Mouse (Mus musculus) CD4-positive, CD25-positive, alpha-beta regulatory T cell, adult 2 months (primary cell): ENCODE data around the gene Patl1.
"Not testable (repeated sequence)": the region's sequence is repeated elsewhere in the genome, so short reads cannot be mapped to it uniquely, and the experiment has no call there.

Experiments
- DNase-seq: peaks from one replicate; pipeline ENCODE4 v3.0.0-alpha.2; 2012; ENCODE audit warnings: low read depth, low spot score

Patl1 gene

DNA sequence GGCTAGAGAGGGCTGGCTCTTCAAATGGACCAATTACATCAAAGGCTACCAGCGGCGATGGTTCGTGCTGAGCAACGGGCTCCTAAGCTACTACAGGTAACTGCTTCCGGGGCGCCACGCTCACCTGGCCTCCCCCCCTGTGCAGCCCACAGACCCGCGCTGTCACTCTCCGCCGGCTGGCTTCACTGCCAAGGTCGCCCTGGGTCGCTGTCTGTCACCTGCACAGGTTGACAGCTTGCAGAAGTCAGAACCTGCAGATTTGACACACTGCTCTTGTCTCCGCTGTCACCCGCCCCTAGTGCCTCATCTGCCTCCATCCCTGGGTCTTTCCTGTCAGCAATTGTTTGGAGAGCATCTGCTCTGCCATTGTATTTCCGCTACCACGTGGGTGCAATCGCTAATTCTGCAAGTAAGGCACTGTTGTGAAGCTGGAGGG lies 54.0 kb downstream of the Patl1 start:
- DNase-seq = peak; percentile 71

DNA sequence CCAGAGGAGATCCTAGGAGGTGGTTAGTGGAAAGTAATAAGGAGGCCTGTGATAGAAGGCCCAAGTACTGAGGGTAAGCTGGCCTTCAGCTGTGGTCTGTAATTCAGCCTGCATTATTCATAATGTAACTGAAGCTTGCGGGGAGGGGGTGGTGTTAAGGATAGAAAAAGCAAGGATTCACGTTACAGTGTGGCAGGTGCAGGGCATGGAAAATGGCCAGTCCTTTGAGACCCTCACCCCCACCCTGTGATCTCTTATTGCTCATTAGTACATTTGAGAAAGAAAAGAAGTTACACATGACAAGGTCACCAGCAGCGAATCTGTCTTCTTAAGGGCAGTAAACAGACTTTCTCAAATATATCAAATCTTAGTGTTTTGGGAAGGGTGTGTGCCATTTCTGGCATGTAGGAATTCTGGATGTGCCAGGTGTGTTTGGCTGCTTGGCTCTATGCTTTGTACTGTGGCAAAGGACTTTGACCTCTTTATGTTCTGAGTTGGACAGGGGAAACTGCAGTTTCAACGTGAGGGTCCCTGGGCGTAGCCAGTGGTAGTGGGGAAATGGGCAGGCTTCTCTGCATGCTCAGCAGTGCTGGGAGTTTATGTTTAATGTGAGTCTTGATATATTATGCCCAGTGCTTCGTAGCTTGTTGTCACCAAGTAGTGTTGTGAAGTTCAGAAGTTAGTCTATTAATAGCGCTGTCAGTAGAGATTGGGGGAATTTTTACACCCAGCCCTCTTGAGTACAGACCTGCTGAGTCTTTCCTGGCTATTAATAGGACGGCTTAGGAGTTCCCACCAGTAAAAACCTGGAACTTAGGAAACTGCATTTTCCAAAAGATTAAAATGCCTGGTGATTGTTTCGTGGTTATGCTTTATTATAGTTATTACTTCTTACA lies 57.2 kb downstream of the Patl1 start:
- DNase-seq = no peak

DNA sequence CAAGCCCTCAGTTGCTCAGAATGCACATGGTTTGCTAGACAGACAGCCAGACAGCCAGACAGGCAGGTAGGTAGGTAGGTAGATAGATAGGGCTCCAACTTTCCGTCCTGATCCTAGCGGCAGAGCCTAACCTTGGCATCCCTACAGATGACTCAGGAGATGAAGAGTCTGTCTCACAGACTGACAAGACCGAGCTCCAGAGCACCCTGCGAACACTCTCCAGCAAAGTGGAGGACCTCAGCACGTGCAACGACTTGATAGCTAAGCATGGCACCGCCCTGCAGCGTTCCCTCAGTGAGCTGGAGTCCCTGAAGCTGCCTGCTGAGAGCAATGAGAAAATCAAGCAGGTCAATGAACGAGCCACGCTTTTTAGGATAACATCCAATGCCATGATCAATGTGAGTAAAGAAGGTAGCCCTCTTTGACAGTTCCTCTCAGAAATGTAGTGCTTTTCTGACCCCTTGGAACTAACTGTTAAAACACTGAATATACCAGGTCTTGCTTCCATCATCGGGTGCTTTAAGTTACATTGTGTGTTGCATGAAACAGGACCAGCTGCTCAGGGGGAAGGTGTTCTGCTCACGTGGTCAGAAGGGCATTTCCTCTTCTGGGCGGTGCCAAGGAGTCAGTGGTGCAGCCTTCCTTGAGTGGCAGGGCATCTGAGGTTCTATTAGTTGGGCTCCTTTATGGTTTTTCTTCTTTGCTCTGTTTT lies 61.5 kb downstream of the Patl1 start:
- no peak for DNase-seq

GRCm38 (mm10) chr19:11974223-11974540 lies 62.0 kb downstream of the Patl1 start:
- no peak for DNase-seq

GRCm38 (mm10) chr19:11975683-11976082 lies 63.5 kb downstream of the Patl1 start:
- no peak for DNase-seq

DNA sequence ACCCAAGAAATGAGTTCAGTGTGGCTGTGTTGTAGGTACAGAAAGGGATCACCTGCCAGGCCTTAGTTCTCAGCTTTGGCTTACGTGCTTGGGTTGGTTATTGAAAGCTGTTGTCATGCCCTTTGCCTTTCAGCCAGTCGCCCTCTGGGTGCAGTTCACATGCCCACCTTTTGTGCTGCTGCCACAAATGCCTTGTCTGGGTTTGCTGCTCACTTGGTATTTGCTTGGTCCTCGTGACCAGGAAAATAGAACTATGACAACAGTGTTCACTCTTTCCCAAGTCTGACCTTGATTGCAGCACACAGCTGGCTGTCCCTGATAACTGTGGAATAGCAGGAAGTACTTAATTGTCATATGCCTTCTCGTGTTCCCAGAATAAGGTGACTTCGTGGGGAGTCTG lies 65.2 kb downstream of the Patl1 start:
- DNase-seq = no peak

DNA sequence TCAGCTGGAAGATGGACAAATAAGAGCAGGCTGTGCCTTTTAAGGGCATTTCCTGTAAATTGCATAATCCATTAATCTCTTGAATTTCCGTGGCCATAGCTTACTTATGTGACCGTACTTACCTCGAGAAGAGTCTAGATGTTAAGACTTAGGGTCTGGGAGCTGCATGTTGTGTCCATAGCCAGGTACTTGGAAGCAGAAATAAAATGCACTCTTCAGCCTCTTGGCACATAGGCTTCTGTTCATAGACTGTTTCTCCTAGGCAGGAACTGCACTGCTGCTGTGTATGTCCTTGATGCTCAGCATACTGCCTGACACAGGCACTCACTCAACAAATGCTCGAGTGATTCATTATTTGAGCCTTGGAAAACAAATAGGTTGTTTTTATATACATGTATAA lies 68.3 kb downstream of the Patl1 start:
- DNase-seq = no peak

DNA sequence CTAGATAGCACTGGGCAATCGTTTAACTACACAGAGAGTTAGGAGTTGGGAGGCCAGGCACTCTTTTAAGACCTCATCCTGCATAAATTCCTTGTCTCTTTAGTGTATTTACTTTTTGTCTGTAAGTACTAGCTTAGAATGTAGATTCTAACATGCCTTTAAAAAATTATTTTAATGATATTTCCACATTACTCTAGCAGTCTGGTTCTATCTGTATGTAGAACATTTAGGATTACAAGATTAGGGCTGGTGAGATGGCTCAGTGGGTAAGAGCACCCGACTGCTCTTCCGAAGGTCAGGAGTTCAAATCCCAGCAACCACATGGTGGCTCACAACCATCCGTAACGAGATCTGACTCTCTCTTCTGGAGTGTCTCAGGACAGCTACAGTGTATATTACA lies 72.4 kb downstream of the Patl1 start:
- not testable (repeated sequence) for DNase-seq

DNA sequence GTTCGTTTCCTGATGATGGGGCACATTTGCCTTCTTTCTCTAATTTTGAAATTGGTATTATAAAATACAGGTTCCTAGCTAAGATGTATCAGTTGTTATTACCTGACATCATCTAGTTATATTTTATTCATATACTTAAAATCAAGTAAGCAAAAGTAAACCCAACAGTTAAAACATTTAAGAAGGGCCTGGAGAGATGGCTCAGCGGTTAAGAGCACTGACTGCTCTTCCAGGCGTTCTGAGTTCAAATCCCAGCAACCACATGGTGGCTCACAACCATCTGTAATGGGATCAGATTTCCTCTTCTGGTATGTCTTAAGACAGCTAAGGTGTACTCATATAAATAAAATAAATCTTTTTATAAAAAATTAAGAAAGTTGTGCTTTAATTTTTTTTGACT lies 75.6 kb downstream of the Patl1 start:
- DNase-seq = no peak

DNA sequence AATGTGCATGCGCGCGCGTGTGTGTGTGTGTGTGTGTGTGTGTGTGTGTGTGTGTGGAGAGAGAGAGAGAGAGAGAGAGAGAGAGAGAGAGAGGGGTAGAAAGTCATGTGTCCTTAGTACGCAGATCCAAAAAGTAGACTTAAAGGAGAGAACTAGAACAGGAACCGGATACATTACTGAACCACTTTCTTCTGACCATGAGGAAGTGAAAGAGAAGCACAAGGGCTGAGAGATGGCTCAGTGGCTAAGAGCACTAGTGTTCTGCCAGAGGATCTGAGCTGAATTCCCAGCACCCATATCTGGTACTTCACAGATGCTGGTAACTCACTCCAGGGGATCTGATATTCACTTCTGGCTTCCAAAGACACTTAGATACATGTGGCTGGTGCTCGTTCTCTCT lies 77.1 kb downstream of the Patl1 start:
- DNase-seq = no peak

GRCm38 (mm10) chr19:11992034-11992433 lies 79.8 kb downstream of the Patl1 start:
- DNase-seq = no peak

DNA sequence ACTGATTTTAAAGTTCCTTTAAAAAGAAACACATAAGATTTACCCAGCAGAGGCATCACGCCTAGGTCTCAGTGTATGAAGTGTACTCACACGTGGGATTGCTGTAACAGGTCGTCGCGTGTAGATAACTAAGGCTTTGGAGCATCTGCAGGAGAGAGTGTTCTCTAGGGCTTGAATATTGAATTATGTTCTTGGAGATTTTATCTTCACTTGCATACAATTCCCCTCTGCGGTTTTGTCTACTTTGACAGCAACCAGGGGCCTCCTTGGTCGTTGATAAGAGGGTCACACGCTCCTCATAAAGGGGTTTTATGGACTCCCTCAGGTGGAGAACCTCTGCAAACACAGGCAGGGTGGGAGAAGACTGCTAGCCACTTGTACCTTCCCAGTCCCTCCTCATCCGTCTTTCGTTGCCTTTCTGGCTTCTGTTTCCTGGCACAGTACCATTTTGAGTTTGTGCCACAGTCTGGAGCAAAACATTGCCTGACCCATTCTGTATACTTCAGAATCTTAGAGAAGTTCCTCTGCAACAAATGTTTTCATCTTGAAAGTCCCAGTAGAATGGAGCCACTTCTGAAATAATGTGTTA lies 80.3 kb downstream of the Patl1 start:
- DNase-seq = no peak
